Comparison of ENCODE assay signal across 8 mouse cellular contexts in the genomic region with DNA sequence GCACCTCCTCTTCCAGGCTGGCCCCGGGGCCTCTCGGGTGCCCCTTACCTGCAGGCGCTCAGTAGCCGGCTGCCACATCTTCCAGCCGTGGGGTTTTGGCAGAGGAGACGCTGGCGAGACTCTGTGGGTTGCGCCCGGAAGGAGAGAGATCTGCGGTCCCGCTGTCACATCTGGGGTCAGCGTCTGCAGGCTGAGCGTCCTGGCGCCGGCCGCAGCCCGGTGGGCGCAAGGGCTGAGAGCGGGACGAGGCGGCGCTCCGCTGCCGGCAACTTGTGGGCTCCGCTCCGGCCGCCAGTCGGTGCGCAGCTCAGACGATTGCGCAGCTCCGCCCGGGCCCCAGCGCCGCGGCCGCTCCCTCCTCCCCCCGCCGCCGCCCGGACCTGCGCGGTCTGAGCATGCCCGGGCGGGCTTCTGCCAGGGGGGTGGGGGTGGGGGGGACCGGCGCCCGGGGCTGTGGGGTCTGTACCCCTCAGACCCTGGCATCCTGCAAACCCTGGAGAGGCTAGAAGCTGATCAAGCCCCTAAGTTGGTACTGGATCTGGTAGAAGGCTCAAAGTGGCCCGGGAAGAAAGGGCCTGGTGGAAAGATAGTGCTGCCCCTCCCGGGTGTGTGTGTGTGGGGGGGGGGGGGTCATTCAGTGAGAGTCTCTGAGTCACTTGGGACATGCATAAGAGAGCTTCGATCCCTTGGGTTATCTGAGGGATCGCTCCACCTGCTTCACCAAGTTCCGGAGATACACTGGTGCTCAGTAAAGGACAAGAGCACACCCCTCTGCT.
A peak's percentile ranks its signal among the peaks of the same experiment; 100 is the strongest.
DNase-seq lines count a peak whose midpoint lies in the region; ATAC-seq and TF ChIP-seq lines count a peak whose summit lies in the region.

No protein-coding gene starts in this region.

- peak; percentile 82 for ATAC-seq in common myeloid progenitor, adult 5-6 weeks (replicated peaks; ENCODE audit: low read depth, poor library complexity, severe bottlenecking)
- ATAC-seq in hindbrain, postnatal 0 days: peak; percentile 85

- no peaks in the 10 kb centered on the region for H3K27me3 ChIP-seq in hindbrain, postnatal 0 days (ENCODE audit: insufficient read depth, low read length)
- H3K27me3 ChIP-seq in limb, embryonic 10.5 days (ENCODE audit: low read depth, poor library complexity, severe bottlenecking): peaks cover 29% of the 10 kb centered on the region
- H3K27me3 ChIP-seq in midbrain, embryonic 10.5 days (ENCODE audit: low read depth, poor library complexity, severe bottlenecking): peaks cover 31% of the 10 kb centered on the region

- peaks cover 3% of the 10 kb centered on the region; the same call in 1 of the 2 replicates for H3K4me1 ChIP-seq in hindbrain, postnatal 0 days (ENCODE audit: insufficient read depth, low read length)
- H3K4me1 ChIP-seq in limb, embryonic 10.5 days: peaks cover 9% of the 10 kb centered on the region
- peaks cover 15% of the 10 kb centered on the region for H3K4me1 ChIP-seq in midbrain, embryonic 10.5 days

- DNase-seq in adrenal gland, postnatal 25 days: peak; percentile 74
- peak; percentile 68 for DNase-seq in gastrocnemius, postnatal 25 days
- DNase-seq in hindbrain, postnatal 0 days (ENCODE audit: low spot score): peak; percentile 79
- peak; percentile 68 for DNase-seq in limb, embryonic 10.5 days (ENCODE audit: low spot score)
- DNase-seq in midbrain, embryonic 10.5 days (ENCODE audit: low spot score): peak; percentile 69
- peak; percentile 25 to 40 for DNase-seq in right cerebral cortex, postnatal 36 days (ENCODE audit: low spot score in 2 of 2)
- DNase-seq in thymus, postnatal 0 days (ENCODE audit: low spot score): no peak

- H3K4me3 ChIP-seq in hindbrain, postnatal 0 days (ENCODE audit: low read length): peak overlapping the region; percentile 71
- peak overlapping the region; percentile 63 for H3K4me3 ChIP-seq in limb, embryonic 10.5 days
- H3K4me3 ChIP-seq in midbrain, embryonic 10.5 days: peak overlapping the region; percentile 69

- H3K27ac ChIP-seq in hindbrain, postnatal 0 days: peak overlapping the region; percentile 67; the same call in 1 of the 2 replicates
- H3K27ac ChIP-seq in limb, embryonic 10.5 days: peak overlapping the region; percentile 76
- H3K27ac ChIP-seq in midbrain, embryonic 10.5 days (replicated peaks): peak overlapping the region; percentile 81

- TF ChIP-seq CTCF in hindbrain, postnatal 0 days (IDR thresholded peaks at IDR 0.05; ENCODE audit: low read depth): no peak

- no peaks in the 10 kb centered on the region for H3K9me3 ChIP-seq in hindbrain, postnatal 0 days (ENCODE audit: low read length)
- H3K9me3 ChIP-seq in limb, embryonic 10.5 days (replicated peaks): no peaks in the 10 kb centered on the region
- no peaks in the 10 kb centered on the region for H3K9me3 ChIP-seq in midbrain, embryonic 10.5 days (replicated peaks)

- 3% methylated on average over 45 of the region's 53 CpGs for WGBS in hindbrain, postnatal 0 days
- WGBS in limb, embryonic 10.5 days: 3% methylated on average over 53 of the region's 53 CpGs
- 3% methylated on average over 45 of the region's 53 CpGs for WGBS in midbrain, embryonic 10.5 days

- peak overlapping the region; percentile 75 for H3K9ac ChIP-seq in hindbrain, postnatal 0 days (replicated peaks; ENCODE audit: low read length)

- H3K36me3 ChIP-seq in hindbrain, postnatal 0 days (ENCODE audit: insufficient read depth, low read length): no peaks in the 10 kb centered on the region
- no peaks in the 10 kb centered on the region for H3K36me3 ChIP-seq in limb, embryonic 10.5 days
- H3K36me3 ChIP-seq in midbrain, embryonic 10.5 days: no peaks in the 10 kb centered on the region

- peak overlapping the region; percentile 77 for H3K4me2 ChIP-seq in hindbrain, postnatal 0 days (ENCODE audit: low read depth, low read length)
